Mouse (Mus musculus) adrenal gland, postnatal 36 days (tissue): ENCODE results near the gene Zfp941. TPM values are rescaled to one million over a fixed set of nuclear protein-coding genes. Genes with fewer than 3 reads are reported as not detected.

Source experiments
- DNase-seq, 2 experiments: peaks; one replicate each; pipeline ENCODE4 v3.0.0; 2021; ENCODE audit warnings: mixed read lengths in 1 of 2
- total RNA-seq, 2 experiments: library from RNA; stranded (reverse); gene quantifications; 2 replicates each; pipeline ENCODE4 v1.2.3; 2021

Zfp941 gene
- total RNA-seq, 2 experiments from 2014 or later, result 2.7 to 3.4 TPM

- no peak for DNase-seq
Observed at GRCm38 (mm10) chr7:140840750-140841735, 19.1 kb upstream of the Zfp941 start.

GRCm38 (mm10) chr7:140839556-140839955 is 17.6 kb upstream of the Zfp941 start:
- no peak for DNase-seq

GRCm38 (mm10) chr7:140836243-140837115 is 14.5 kb upstream of the Zfp941 start:
- no peak for DNase-seq

GRCm38 (mm10) chr7:140835758-140836087 is 13.7 kb upstream of the Zfp941 start:
- no peak for DNase-seq

GRCm38 (mm10) chr7:140834968-140835757 is 13.2 kb upstream of the Zfp941 start, which contains the start of gene Urah:
Gene Urah, plus strand, starts transcription at chr7:140835018.
- DNase-seq, result peak; percentile 67 to 73

- no peak for DNase-seq
Observed at GRCm38 (mm10) chr7:140833341-140833740, 11.4 kb upstream of the Zfp941 start.

GRCm38 (mm10) chr7:140831447-140831846 is 9.5 kb upstream of the Zfp941 start:
- peak; percentile 58 to 59 for DNase-seq

- DNase-seq, result peak; percentile 55 to 58
Observed at GRCm38 (mm10) chr7:140828171-140828881, 6.3 kb upstream of the Zfp941 start.

- DNase-seq, result no peak
Observed at GRCm38 (mm10) chr7:140822731-140823130, 753 bp upstream of the Zfp941 start.

- DNase-seq, result no peak
Observed at GRCm38 (mm10) chr7:140821305-140821652, 699 bp downstream of the Zfp941 start.

- no peak for DNase-seq
Observed at GRCm38 (mm10) chr7:140820173-140820572, 1.8 kb downstream of the Zfp941 start.

GRCm38 (mm10) chr7:140812850-140813249 is 9.1 kb downstream of the Zfp941 start:
- no peak for DNase-seq

- no peak for DNase-seq
Observed at GRCm38 (mm10) chr7:140811714-140812113, 10.3 kb downstream of the Zfp941 start.

GRCm38 (mm10) chr7:140810496-140810895 is 11.5 kb downstream of the Zfp941 start:
- no peak for DNase-seq

GRCm38 (mm10) chr7:140805704-140806103 is 16.3 kb downstream of the Zfp941 start:
- peak; percentile 70 to 79 for DNase-seq

- no peak for DNase-seq
Observed at GRCm38 (mm10) chr7:140802629-140803028, 19.3 kb downstream of the Zfp941 start.

GRCm38 (mm10) chr7:140798212-140798611 is 23.8 kb downstream of the Zfp941 start:
- DNase-seq, result no peak

- DNase-seq, result no peak
Observed at GRCm38 (mm10) chr7:140797619-140798018, 24.4 kb downstream of the Zfp941 start.

GRCm38 (mm10) chr7:140793541-140793940 is 28.4 kb downstream of the Zfp941 start:
- DNase-seq, result no peak

GRCm38 (mm10) chr7:140788053-140788435 is 33.9 kb downstream of the Zfp941 start:
- no peak for DNase-seq

- DNase-seq, result no peak
Observed at GRCm38 (mm10) chr7:140787406-140788052, 34.4 kb downstream of the Zfp941 start, which contains the start of gene Syce1. Gene Syce1, minus strand, starts transcription at chr7:140787852.
